Mouse (Mus musculus) skeletal muscle tissue, adult 2 months (tissue): ENCODE data around the gene Fam227a.

ENCODE experiments used
- DNase-seq: peaks from one replicate; pipeline ENCODE4 v3.0.0-alpha.2; 2012; ENCODE audit warnings: low read depth, low spot score

Fam227a gene

DNA sequence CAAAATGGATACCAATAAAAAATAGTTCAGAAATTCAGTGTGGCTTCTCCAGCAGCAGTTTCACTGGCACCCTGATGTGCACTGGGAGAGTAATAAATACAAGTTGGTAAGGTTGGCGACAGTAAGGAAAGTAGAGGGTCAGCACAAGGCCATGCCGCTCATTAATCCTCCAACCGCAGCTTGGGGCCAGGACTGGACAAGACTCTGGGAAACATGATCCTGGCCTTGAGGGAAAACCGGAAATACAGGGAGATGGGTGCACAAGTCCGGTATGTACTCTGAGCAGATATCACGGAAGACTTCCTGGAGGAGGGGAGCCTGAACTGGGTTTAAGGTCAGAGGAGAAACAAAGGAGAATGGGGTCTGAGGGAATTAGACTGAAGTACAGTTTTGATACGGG, 43.3 kb downstream of the Fam227a start:
- no peak for DNase-seq

DNA sequence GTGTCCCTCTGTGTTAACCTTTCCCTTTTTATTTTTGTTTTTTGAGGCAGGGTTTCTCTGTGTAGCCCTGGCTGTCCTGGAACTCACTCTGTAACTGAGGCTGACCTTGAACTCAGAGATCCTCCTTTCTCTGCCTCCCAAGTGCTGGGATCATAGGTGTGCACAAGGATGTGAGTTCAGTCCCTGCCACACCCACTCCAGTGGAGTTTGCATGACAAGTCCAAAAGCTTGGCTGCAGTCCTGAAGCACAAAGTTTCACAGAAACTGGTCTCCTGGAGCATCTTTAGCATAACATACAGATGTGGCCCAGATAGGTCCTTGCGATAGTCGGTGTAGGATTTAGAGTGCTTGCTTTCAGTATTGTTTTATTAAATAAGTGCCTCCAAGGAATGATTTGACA, 49.5 kb downstream of the Fam227a start:
- DNase-seq: no peak

GRCm38 (mm10) chr15:79608214-79608613, 50.5 kb downstream of the Fam227a start:
- DNase-seq: no peak

- no peak for DNase-seq
Observed at GRCm38 (mm10) chr15:79607757-79608156, 51.0 kb downstream of the Fam227a start.

DNA sequence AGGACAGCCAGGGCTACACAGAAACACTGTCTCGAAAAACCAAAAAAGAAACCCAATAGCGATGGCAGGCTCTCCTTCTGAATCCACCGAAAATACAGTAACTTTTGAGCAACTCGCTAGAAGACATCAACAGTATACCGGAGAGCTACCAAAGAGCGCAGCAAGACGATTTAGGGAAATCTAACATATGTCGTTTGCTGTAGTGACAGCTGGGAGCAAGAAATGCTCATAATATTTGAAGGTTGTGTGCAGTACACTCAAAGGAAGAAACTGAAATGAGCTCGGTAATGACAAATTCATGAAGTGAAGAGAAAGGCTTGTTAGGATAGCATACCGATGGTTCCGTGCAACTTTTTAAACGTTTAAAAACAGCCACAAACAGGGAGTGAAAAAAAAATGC, 52.6 kb downstream of the Fam227a start:
- DNase-seq: no peak

GRCm38 (mm10) chr15:79604990-79605665, 53.6 kb downstream of the Fam227a start, which contains the start of gene Dmc1:
TSS of gene Dmc1 (minus strand) at chr15:79605109.
- no peak for DNase-seq

DNA sequence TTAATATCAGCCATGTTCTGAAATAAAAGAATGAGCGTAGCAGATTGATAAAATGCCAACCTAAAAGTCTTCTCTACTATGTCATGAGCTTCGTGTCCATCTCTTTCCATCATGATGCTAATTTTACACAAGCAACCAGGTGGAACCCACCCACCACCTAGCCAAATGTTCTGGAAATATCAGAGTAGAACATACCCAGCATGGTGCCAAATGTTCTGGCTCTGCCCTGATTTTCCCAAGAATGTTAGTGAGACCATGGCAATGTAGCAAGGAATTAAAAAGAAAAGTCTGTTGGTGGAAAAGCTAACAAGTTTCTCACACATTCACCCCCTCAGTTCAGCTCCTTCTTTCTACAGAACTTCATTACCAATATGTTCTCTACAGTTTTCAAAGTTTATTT, 58.6 kb downstream of the Fam227a start:
- DNase-seq: no peak

DNA sequence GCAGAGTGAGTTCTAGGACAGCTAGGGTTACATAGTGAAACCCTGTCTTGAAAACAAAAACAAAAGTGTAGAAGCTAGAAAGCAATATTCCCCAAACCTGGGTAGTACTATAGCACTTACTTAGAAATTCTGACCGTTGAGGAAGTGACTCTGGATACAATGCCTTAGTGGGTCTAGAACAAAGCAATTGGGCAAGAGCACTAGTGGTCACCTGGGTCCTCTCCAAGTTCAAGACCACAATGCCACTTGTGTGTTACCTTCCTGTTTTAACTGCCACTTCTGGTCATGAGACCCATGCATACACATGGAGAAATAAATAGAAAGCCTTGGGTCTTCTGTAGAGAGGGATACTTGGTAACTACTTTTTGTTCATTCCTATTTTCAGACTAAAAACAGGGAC, 60.0 kb downstream of the Fam227a start:
- DNase-seq: no peak

- DNase-seq: no peak
Observed at GRCm38 (mm10) chr15:79581581-79581980, 77.2 kb downstream of the Fam227a start.

- no peak for DNase-seq
Observed at GRCm38 (mm10) chr15:79577671-79578426, 80.9 kb downstream of the Fam227a start.

- no peak for DNase-seq
Observed at GRCm38 (mm10) chr15:79576947-79577346, 81.8 kb downstream of the Fam227a start.

DNA sequence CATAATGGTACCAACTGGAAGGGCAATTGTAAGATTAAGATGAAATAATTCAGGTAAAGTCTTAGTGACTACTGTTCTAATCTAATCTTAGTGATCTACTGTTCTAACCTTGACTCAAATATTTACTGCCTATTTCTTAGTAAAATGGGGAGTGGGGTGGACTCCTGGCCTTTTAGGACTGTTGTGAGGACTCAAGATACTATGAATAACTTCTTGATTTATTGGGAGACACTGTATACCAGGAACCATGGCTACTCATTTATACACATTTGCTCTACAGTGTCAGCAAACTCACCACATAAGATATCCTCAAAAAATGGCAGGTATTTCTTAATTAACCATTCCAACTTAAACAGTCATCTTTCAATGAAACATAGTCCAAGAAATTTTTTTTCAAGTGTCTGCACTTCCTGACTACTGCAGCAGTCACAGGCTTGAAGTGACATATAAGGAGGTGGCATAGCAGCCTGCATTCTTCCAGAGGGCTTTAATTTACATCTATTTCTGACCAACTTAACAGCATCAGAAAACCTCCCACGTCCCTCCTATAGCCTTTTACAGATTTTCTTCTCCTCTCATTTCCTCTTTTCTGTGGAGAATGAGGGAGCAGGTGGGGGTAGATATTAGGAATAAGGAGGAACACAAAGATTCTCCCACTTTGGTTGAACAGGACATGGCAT, 83.1 kb downstream of the Fam227a start:
- DNase-seq: no peak

DNA sequence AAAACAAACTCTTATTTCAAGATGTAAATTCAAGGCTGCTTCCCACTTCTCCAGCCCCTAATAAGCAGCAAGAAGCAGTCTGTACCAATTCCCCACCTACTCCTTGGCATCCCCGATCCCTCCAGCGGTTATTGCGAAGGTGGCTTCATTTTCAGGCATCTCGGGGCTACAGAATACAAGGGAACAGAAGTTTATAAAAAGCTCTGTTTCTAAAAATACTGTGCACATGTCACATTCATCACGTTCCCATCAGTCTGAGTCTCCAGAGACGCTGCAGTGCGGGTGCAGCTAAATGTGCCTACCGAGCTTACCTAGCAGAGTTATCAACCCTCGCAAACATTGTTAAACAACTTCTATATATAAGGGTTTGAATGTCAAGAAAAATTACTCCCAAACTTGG, 96.3 kb downstream of the Fam227a start:
- no peak for DNase-seq

- DNase-seq: no peak
Observed at GRCm38 (mm10) chr15:79559649-79560048, 99.1 kb downstream of the Fam227a start.
